Mouse (Mus musculus) thymus, adult 2 months (tissue): ENCODE data around the gene Pla2g4e.

Source experiments
- CTCF ChIP-seq: fragments of 200-500 bp; IDR thresholded peaks from 2 replicates; pipeline ENCODE4 v1.5.1; 2012; ENCODE audit warnings: mild to moderate bottlenecking, control low read depth, low read length, moderate library complexity, borderline replicate concordance; ENCODE audit not compliant: control insufficient read depth, poor library complexity, insufficient read depth; ENCODE audit errors: extremely low read depth
- POLR2A ChIP-seq: fragments of 200-500 bp; IDR thresholded peaks from 2 replicates; pipeline ENCODE4 v1.6.1; 2012; ENCODE audit warnings: mild to moderate bottlenecking, low read length, control low read depth, moderate library complexity; ENCODE audit not compliant: control insufficient read depth, poor library complexity, insufficient read depth; ENCODE audit errors: extremely low read depth

- no peak for TF ChIP-seq CTCF
- TF ChIP-seq POLR2A, result no peak
Measured at GRCm38 (mm10) chr2:120169382-120169781, 75.8 kb downstream of the Pla2g4e start.
